Mouse (Mus musculus) lung, postnatal 0 days (tissue): Measurements from ENCODE around the gene Ttc25. TPM values are rescaled to one million over a fixed set of nuclear protein-coding genes. Genes with fewer than 3 reads are reported as not detected.
A peak's percentile ranks its signal among the peaks of the same experiment; 100 is the strongest.
"Not testable (repeated sequence)": the region's sequence is repeated elsewhere in the genome, so short reads cannot be mapped to it uniquely, and the experiment has no call there.

Experiments used
- ATAC-seq: fragments of 200-750 bp; cut with Nextera tagmentation; 2 replicates; pipeline ENCODE4 v1.8.0; 2017; ENCODE audit warnings: moderate library complexity
- DNase-seq: peaks from one replicate; pipeline ENCODE4 v3.0.0-alpha.2; 2016; ENCODE audit warnings: low spot score
- H3K27ac ChIP-seq: fragments of 300-500 bp; sonication (generic); 2 replicates; pipeline ENCODE4 v1.5.1; 2014; ENCODE audit warnings: antibody characterized with exemption, mild to moderate bottlenecking, low read length, mixed read lengths
- H3K27me3 ChIP-seq: fragments of 300-500 bp; sonication (generic); replicated peaks from 2 replicates; pipeline ENCODE4 v1.6.1; 2014; ENCODE audit warnings: low read length, mixed read lengths; ENCODE audit not compliant: insufficient read depth
- H3K36me3 ChIP-seq: fragments of 300-500 bp; sonication (generic); 2 replicates; pipeline ENCODE4 v1.6.1; 2014; ENCODE audit warnings: low read length, mixed read lengths; ENCODE audit not compliant: insufficient read depth
- H3K4me1 ChIP-seq: fragments of 300-500 bp; sonication (generic); 2 replicates; pipeline ENCODE4 v1.6.1; 2014; ENCODE audit warnings: antibody characterized with exemption, low read depth, low read length, mixed read lengths; ENCODE audit not compliant: insufficient read depth
- H3K4me2 ChIP-seq: fragments of 300-500 bp; sonication (generic); replicated peaks from 2 replicates; pipeline ENCODE4 v1.6.1; 2014; ENCODE audit warnings: low read depth, mild to moderate bottlenecking, low read length, moderate library complexity, mixed read lengths
- H3K4me3 ChIP-seq: fragments of 300-500 bp; sonication (generic); 2 replicates; pipeline ENCODE4 v1.5.1; 2014; ENCODE audit warnings: low read depth, low read length
- H3K9ac ChIP-seq: fragments of 300-500 bp; sonication (generic); replicated peaks from 2 replicates; pipeline ENCODE4 v1.6.1; 2014; ENCODE audit warnings: low read depth, mild to moderate bottlenecking
- H3K9me3 ChIP-seq: fragments of 300-500 bp; sonication (generic); 2 replicates; pipeline ENCODE4 v1.6.1; 2016; ENCODE audit warnings: low read length, mixed read lengths
- CTCF ChIP-seq: IDR thresholded peaks from 2 replicates; pipeline ENCODE4 v1.5.1; 2016; ENCODE audit warnings: antibody characterized with exemption, mild to moderate bottlenecking
- EP300 ChIP-seq: IDR thresholded peaks from 2 replicates; pipeline ENCODE4 v1.6.1; 2016; ENCODE audit warnings: antibody characterized with exemption, mild to moderate bottlenecking, control low read depth
- WGBS: fragments of 180-500 bp; shearing (Covaris S2); extraction: QIAGEN DNeasy Blood & Tissue Kit; methylation state at CpG from one replicate; pipeline ENCODE4 v1.1.7; 2014; 5-methylcytosine and 5-hydroxymethylcytosine counted together
- polyA plus RNA-seq: library from polyadenylated mRNA; unstranded; fragments of >200 nt; fragmentation: Nextera tagmentation; extraction: Ambion mirVana; gene quantifications from 2 replicates; pipeline ENCODE4 v1.2.1, GENCODE M21; 2015

Gene Ttc25
- polyA plus RNA-seq, 1 experiment from 2014 or later: 3.5 TPM

- ATAC-seq (peak; percentile 35), DNase-seq (peak; percentile 52)
- 57% methylated on average over 9 of the region's 9 CpGs for WGBS
- Histone ChIP-seq H3K9me3 (no peaks in the 10 kb centered on the region), H3K27me3 (no peaks in the 10 kb centered on the region), H3K4me1 (peaks cover 20% of the 10 kb centered on the region), H3K36me3 (no peaks in the 10 kb centered on the region), H3K4me2 (no peak overlapping the region; the same call in 1 of the 2 replicates), H3K4me3 (no peak overlapping the region), H3K9ac (no peak overlapping the region), H3K27ac (peak overlapping the region; percentile 59)
- TF ChIP-seq EP300: no peak
- TF ChIP-seq CTCF: no peak
Observed at GRCm38 (mm10) chr11:100609997-100610680, 64.7 kb downstream of the Ttc25 start.

DNA sequence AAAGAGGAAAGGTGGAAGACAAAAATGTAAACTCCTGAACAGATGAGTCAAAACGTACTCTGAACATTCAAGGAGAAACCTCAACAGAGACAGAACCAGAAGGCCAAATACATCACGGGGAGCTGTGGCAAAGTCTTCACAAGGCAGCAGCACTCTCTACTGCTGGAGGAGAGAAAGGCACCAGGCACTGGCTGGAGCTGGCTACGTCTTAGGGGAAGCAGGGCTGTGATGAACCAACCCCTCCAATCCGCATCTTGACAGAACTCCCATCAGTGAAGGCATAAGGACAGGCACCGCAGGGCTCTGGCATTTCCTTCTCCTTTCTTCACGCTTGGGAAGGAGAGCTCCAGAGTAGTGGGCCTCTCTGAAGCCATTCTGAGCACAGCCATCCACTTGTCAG is 66.2 kb downstream of the Ttc25 start:
- H3K36me3 ChIP-seq: no peaks in the 10 kb centered on the region
- TF ChIP-seq CTCF (0 out of 2 replicates have a peak, but pooled peaks have one; percentile 16), EP300 (no peak)
- no peaks in the 10 kb centered on the region for H3K27me3 ChIP-seq
- no peak for ATAC-seq
- H3K4me1 ChIP-seq: peaks cover 20% of the 10 kb centered on the region
- no peak overlapping the region for H3K9ac ChIP-seq
- no peaks in the 10 kb centered on the region for H3K9me3 ChIP-seq
- WGBS: 85% methylated on average over 6 of the region's 6 CpGs
- DNase-seq: no peak
- no peak overlapping the region for H3K4me3 ChIP-seq
- no peak overlapping the region for H3K27ac ChIP-seq
- H3K4me2 ChIP-seq: no peak overlapping the region

DNA sequence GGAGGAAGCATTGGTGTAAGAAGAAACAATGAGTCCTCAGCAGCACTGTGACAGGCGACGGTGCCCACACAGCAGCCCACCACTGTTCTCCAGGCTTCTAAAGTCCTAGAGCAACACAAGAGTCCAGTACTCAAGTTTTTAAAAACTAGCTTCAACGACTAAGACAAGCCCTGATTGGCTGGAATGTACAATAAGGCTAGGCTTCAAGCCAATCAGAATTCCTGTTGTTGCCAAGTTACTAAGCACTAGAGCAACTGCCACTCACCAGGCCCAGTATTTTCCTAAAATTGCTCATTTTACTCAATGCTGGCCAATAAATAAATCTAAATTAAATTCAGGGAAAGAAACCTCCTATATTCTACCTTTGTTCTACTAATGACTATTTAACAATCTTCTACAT is 67.8 kb downstream of the Ttc25 start:
- DNase-seq (peak; percentile 73), ATAC-seq (peak; percentile 35; the same call in 1 of the 2 replicates)
- Histone ChIP-seq H3K9ac (no peak overlapping the region), H3K27me3 (no peaks in the 10 kb centered on the region), H3K4me1 (peaks cover 20% of the 10 kb centered on the region), H3K9me3 (no peaks in the 10 kb centered on the region), H3K27ac (no peak overlapping the region), H3K4me2 (no peak overlapping the region), H3K36me3 (no peaks in the 10 kb centered on the region), H3K4me3 (no peak overlapping the region)
- WGBS: 73% methylated on average over 3 of the region's 3 CpGs
- no peak for TF ChIP-seq CTCF
- no peak for TF ChIP-seq EP300

DNA sequence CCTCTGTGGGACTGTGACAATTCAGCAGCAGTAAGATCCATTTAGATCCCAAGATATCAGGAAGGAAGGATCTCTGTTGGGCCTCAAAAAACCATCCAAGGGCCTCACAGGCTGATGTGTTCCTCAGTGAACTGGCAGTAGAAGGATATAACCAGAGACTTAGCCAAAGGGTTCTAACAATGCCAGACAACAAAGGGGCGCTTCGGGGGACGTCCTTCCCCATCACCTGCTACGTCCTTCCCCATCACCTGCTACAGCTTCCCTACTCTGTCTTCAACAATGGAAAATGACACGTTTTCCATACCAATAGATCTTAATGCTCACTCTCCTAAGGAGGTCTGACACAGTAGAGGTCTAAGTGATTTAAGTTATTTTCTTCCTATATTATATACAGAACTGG is 70.9 kb downstream of the Ttc25 start:
- WGBS: 92% methylated on average over 5 of the region's 5 CpGs
- ATAC-seq: no peak
- Histone ChIP-seq H3K9ac (no peak overlapping the region), H3K4me1 (peaks cover 5% of the 10 kb centered on the region; the same call in 1 of the 2 replicates), H3K4me3 (no peak overlapping the region), H3K27ac (no peak overlapping the region), H3K27me3 (no peaks in the 10 kb centered on the region), H3K4me2 (no peak overlapping the region), H3K9me3 (no peaks in the 10 kb centered on the region), H3K36me3 (no peaks in the 10 kb centered on the region)
- no peak for DNase-seq
- TF ChIP-seq CTCF (no peak), EP300 (no peak)

GRCm38 (mm10) chr11:100616836-100617235 is 71.4 kb downstream of the Ttc25 start:
- H3K4me2 ChIP-seq, H3K9ac ChIP-seq, ATAC-seq, H3K4me3 ChIP-seq, DNase-seq, H3K4me1 ChIP-seq, H3K27ac ChIP-seq, H3K36me3 ChIP-seq, H3K27me3 ChIP-seq, H3K9me3 ChIP-seq: not testable (repeated sequence)
- WGBS: 90% methylated on average over 7 of the region's 7 CpGs

GRCm38 (mm10) chr11:100617480-100617879 is 72.1 kb downstream of the Ttc25 start:
- 83% methylated on average over 4 of the region's 4 CpGs for WGBS
- Histone ChIP-seq H3K4me3 (no peak overlapping the region), H3K9ac (no peak overlapping the region), H3K27ac (no peak overlapping the region), H3K4me2 (no peak overlapping the region), H3K27me3 (no peaks in the 10 kb centered on the region), H3K9me3 (no peaks in the 10 kb centered on the region), H3K36me3 (no peaks in the 10 kb centered on the region), H3K4me1 (peaks cover 5% of the 10 kb centered on the region; the same call in 1 of the 2 replicates)
- TF ChIP-seq EP300: no peak
- TF ChIP-seq CTCF: no peak
- no peak for ATAC-seq
- DNase-seq: no peak
